Mouse (Mus musculus) layer of hippocampus, postnatal 25 days (tissue): ENCODE measurements at regions not wholly inside any gene's neighbourhood (a gene's known extent, or its start where the extent isn't known, plus 50 kb on each side); places are given as distances from the start of the nearest gene placed in this dataset.

Experiments
- DNase-seq, 2 experiments: peaks; one replicate each; pipeline ENCODE4 v3.0.0; 2022; ENCODE audit warnings: mixed read lengths in 2 of 2, low spot score in 1 of 2; ENCODE audit errors: extremely low spot score in 1 of 2

- DNase-seq: no peak
These were observed 205.2 kb upstream of the Ppp2r2d start for GRCm38 (mm10) chr7:138640492-138641165.

- no peak for DNase-seq
These were observed 206.3 kb upstream of the Ppp2r2d start for GRCm38 (mm10) chr7:138639541-138639940.

GRCm38 (mm10) chr7:138626061-138626460 is 219.8 kb upstream of the Ppp2r2d start:
- no peak for DNase-seq

- DNase-seq: no peak
These were observed 223.5 kb upstream of the Tcerg1l start for GRCm38 (mm10) chr7:138620896-138621655.

GRCm38 (mm10) chr7:138620080-138620684 is 222.7 kb upstream of the Tcerg1l start:
- no peak for DNase-seq

GRCm38 (mm10) chr7:138616468-138616867 is 218.9 kb upstream of the Tcerg1l start:
- no peak for DNase-seq

GRCm38 (mm10) chr7:138609605-138610004 is 212.1 kb upstream of the Tcerg1l start:
- DNase-seq: no peak

- no peak for DNase-seq
These were observed 211.6 kb upstream of the Tcerg1l start for GRCm38 (mm10) chr7:138609124-138609523.

GRCm38 (mm10) chr7:138606363-138606964 is 208.9 kb upstream of the Tcerg1l start:
- DNase-seq: no peak

GRCm38 (mm10) chr7:138605923-138606322 is 208.4 kb upstream of the Tcerg1l start:
- DNase-seq: no peak

GRCm38 (mm10) chr7:138601749-138602148 is 204.2 kb upstream of the Tcerg1l start:
- DNase-seq: no peak

- no peak for DNase-seq
These were observed 195.8 kb upstream of the Tcerg1l start for GRCm38 (mm10) chr7:138593344-138593743.

- DNase-seq: no peak
These were observed 169.8 kb upstream of the Tcerg1l start for GRCm38 (mm10) chr7:138567352-138567751.

- no peak for DNase-seq
These were observed 154.1 kb upstream of the Tcerg1l start for GRCm38 (mm10) chr7:138551629-138552028.

- no peak for DNase-seq
These were observed 150.4 kb upstream of the Tcerg1l start for GRCm38 (mm10) chr7:138547881-138548280.

GRCm38 (mm10) chr7:138538048-138538831 is 140.7 kb upstream of the Tcerg1l start:
- no peak for DNase-seq

- no peak for DNase-seq
These were observed 128.6 kb upstream of the Tcerg1l start for GRCm38 (mm10) chr7:138526143-138526542.

GRCm38 (mm10) chr7:138524936-138525335 is 127.4 kb upstream of the Tcerg1l start:
- DNase-seq: no peak

- no peak for DNase-seq
These were observed 116.6 kb upstream of the Tcerg1l start for GRCm38 (mm10) chr7:138514171-138514570.

- DNase-seq: no peak
These were observed 107.7 kb upstream of the Tcerg1l start for GRCm38 (mm10) chr7:138505205-138505604.
